Mouse (Mus musculus): ENCODE results near the gene Smg5. TPM values are rescaled to one million over a fixed set of nuclear protein-coding genes. Genes with fewer than 3 reads are reported as not detected.
"Not testable (repeated sequence)": the region's sequence is repeated elsewhere in the genome, so short reads cannot be mapped to it uniquely, and the experiment has no call there.

The Smg5 gene
- 10 to 100 TPM; 73.5 to 74.7 TPM for total RNA-seq (2021)

DNA sequence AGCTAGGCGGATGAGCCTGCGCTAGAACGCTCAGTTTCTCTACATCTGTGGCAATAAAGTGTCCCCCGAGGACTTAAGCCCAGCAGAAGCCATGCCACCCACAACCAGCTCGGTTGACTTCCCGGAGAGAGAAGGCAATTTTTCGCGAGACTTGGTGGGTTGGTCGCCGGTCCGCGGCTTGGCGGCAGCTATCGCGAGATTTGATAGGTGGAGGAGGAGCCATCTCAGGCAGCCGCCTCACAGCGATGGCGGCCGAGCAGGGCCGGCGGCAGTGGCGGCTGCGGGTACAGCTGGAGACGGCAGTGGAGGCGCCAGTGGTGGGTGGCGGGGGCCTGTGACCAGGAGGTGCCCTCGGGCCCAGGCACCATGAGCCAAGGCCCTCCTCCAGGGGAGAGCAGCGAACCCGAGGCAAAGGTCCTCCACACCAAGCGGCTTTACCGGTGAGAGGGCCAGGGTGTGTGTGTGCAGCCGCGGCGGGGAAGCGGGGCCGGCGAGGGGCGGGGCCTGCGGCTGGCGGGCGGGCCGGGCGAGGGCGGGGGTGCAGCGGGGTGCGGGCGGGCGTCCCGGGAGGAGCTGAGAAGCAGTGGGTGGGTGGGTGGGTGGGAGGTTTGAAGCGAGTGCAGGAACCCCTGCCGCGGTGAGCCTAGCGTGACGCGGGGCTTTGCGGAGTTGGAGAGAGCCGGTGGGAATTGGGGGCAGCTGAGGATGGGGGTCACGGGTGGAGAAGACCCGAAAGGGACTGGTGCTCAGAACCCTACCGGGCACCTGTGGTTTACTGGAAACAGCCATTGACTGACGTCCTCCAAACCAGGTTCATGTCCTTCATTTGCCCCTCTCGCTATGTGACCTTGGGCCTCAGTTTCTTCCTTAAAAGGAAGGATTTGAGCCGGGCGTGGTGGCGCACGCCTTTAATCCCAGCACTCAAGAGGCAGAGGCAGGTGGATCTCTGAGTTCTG is at the start of gene Smg5, which contains the start of gene Tmem79:
Gene Smg5 (plus strand): TSS at position 203 of the 956 bp plus-strand sequence.
Gene Tmem79 (minus strand): TSS at position 91 of the 956 bp plus-strand sequence.
- intact Hi-C loops (cut with DNase I), result no loop called here
- DNase-seq (ENCODE audit: extremely low spot score in 1 of 2, low spot score in 2 of 2), result peak; percentile 95 to 97

- intact Hi-C loops (cut with DNase I), result no loop called here
These were observed 49.0 kb upstream of the Smg5 start, which contains the start of gene Gm38392 for GRCm38 (mm10) chr3:88287110-88287509. Gene Gm38392, minus strand, starts transcription at chr3:88287210.

DNA sequence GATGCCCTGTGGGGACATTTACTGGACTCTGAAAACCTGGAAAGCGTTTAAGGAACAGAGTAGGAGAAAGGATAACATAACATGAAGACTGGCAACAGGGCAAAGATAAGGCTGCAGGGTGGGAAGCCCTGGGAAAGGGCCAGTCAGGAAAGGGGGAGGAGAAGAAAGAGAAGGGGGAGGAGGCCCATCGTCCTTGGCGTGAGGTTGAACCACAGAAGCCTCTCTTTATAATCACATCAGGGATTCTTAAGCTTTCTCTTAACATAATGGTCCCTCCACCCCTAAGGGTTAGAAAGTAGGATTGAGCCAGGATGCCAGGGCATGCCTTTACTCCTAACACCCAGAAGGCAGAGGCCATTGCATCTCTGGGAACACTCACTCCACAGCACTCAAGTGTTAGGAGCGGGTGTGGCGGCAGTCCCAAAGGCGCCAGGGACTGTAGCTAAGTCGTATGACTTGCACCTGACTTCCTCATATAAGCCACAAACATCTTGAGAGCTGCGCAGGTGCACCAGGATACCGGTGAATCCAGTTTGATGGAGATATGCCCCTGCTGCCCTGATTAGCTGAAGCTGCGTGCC is 47.8 kb upstream of the Smg5 start:
- intact Hi-C loops (cut with DNase I), result not testable (repeated sequence)

More at GRCm38 (mm10) chr3:88287110-88287509, 49.0 kb upstream of the Smg5 start, which contains the start of gene Gm38392:
- no peak for DNase-seq (ENCODE audit: extremely low spot score in 1 of 2, low spot score in 2 of 2)

GRCm38 (mm10) chr3:88291970-88292369 is 44.1 kb upstream of the Smg5 start:
- DNase-seq (ENCODE audit: extremely low spot score in 1 of 2, low spot score in 2 of 2), result no peak
- intact Hi-C loops (cut with DNase I), result no loop called here

More for the DNA sequence above, 47.8 kb upstream of the Smg5 start:
- DNase-seq (ENCODE audit: extremely low spot score in 1 of 2, low spot score in 2 of 2), result not testable (repeated sequence)

GRCm38 (mm10) chr3:88295272-88295671 is 40.8 kb upstream of the Smg5 start:
- intact Hi-C loops (cut with DNase I); DNase-seq (ENCODE audit: extremely low spot score in 1 of 2, low spot score in 2 of 2): not testable (repeated sequence)

GRCm38 (mm10) chr3:88296110-88296560 is 39.9 kb upstream of the Smg5 start:
- intact Hi-C loops (cut with DNase I), result no loop called here

GRCm38 (mm10) chr3:88296561-88297318 is 39.3 kb upstream of the Smg5 start, which contains the start of the genes Tsacc and Cct3:
Gene Tsacc, minus strand, starts transcription at chr3:88296999.
Gene Cct3, plus strand, starts transcription at chr3:88297116.
- intact Hi-C loops (cut with DNase I), result no loop called here
- peak; percentile 97 to 98 for DNase-seq (ENCODE audit: extremely low spot score in 1 of 2, low spot score in 2 of 2)

More at GRCm38 (mm10) chr3:88296110-88296560, 39.9 kb upstream of the Smg5 start:
- DNase-seq (ENCODE audit: extremely low spot score in 1 of 2, low spot score in 2 of 2), result peak; percentile 24 to 37

DNA sequence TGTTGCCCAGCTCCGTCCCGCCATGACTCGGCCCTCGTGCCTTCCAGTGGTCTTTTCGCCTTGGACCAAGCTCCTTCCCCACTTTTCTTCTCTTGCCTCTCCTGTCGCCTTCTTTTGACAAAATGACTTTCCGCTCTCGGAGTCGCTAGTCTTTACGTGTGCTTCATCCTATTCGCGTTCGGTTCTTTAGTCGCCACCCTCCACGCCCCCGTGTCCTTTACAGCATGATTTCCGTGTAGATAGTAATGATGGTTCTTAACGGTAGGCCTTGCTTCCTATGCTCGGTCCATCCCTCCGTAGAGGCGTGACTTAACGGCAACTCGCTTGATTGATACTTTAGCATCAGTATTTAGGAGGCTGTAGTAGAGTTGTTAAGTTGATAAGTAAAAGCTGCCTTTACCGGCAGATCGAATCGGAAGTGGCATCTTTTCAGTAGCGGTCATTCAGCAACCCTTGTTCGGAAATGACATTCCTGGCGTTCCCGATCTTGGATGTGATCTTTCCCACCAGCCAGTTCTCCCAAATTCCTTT is 38.7 kb upstream of the Smg5 start:
- intact Hi-C loops (cut with DNase I), result no loop called here
- DNase-seq (ENCODE audit: extremely low spot score in 1 of 2, low spot score in 2 of 2), result peak in 1 of 2 experiments; percentile 40

DNA sequence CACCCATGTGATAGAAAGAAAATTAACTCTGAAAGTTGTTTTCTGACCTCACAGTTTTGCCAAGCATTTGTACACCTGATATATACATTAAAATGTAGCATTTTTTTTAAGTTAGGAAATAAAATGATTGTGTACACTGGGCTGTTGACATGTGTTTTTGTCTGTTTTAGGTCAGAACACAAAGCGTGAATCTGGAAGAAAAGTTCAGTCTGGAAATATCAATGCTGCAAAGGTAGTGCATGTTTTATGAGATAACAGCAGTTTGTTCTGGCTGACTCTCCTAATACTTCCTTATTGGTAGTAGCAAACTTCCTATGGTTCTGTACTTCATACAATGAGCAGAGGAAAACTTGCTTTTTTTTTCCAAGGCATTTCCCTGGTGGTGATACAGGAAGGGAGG is 36.9 kb upstream of the Smg5 start:
- no peak for DNase-seq (ENCODE audit: extremely low spot score in 1 of 2, low spot score in 2 of 2)
- intact Hi-C loops (cut with DNase I), result no loop called here

DNA sequence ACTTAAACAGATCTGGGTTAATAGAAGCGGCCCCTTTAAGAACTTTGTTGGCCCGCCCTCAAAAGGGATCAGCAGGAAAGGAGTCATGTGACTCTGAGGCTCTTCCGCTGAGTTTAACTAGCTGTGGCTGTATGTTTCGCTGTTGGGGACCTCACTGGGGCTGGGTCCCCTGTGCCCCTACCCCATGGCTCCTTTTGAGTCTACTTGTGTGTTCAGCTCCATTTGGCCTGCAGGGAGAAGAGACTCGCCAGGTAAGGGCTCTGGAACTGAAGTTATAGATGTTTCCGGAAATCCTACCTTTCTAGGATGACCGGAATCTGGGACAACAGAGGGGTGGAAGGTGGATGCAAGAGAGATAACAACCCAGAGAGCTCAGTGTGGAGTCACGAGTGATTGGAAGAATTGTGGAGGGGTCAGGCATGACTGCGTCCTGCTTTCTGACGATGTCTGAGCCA is 11.1 kb upstream of the Smg5 start, which contains the start of gene Glmp:
Gene Glmp (plus strand): TSS at position 73 of the 455 bp plus-strand sequence.
- DNase-seq (ENCODE audit: extremely low spot score in 1 of 2, low spot score in 2 of 2), result peak; percentile 49 to 67
- intact Hi-C loops (cut with DNase I), result no loop called here

- DNase-seq (ENCODE audit: extremely low spot score in 1 of 2, low spot score in 2 of 2), result no peak
- intact Hi-C loops (cut with DNase I), result no loop called here
These were observed 7.1 kb upstream of the Smg5 start for GRCm38 (mm10) chr3:88328956-88329355.

DNA sequence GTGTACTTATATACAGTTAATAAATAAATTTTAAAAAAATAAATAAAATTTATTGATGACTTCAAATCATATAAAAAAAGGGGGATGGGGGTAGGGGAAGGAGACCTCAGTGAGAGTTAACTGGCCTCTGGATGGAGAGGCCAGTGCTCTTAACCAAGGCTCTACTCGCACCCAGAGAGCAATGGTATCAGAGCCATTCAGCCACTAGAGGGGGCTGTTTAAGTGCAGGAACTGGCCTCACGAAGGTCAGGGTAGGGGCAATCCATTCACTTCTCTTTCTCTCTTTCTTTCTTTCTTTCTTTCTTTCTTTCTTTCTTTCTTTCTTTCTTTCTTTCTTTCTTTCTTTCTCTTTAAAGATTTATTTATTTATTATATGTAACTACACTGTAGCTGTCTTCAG is 4.8 kb upstream of the Smg5 start:
- DNase-seq (ENCODE audit: extremely low spot score in 1 of 2, low spot score in 2 of 2), result no peak
- intact Hi-C loops (cut with DNase I), result no loop called here

DNA sequence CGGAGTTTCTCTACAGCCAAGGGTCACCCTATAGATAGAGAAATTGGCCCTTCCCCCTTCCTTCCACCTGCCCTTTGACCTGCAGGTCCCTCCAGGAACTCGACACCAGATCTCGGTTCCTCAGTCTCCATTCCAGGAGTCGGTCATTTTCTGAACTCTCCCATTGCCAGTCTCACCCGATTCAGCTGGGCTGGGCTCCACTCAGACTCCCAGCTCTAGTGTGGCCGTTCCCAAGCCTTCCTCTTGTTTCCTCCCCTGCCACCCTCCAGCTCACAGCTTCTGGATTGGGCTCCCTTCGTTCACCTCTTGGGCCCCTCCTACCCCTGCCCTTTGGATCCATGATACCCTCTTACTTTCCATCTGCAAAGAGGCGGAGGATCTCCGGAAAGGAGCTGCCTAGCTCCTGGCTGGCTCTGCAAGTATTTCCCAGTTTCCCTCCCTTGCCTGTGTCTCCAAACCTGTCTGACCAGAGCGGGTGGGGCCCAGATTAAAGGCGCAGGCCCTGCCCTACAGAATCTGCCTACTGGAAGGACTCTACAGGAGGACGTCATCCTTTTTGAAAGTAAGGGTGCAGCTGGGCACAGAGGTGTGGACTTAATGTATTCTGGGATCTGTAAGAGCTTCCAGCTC is 1.9 kb upstream of the Smg5 start:
- intact Hi-C loops (cut with DNase I), result no loop called here
- DNase-seq (ENCODE audit: extremely low spot score in 1 of 2, low spot score in 2 of 2), result no peak

- intact Hi-C loops (cut with DNase I), result no loop called here
These were observed 1.1 kb upstream of the Smg5 start for GRCm38 (mm10) chr3:88334902-88335435.

GRCm38 (mm10) chr3:88335436-88336053 is 515 bp upstream of the Smg5 start:
- no peak for DNase-seq (ENCODE audit: extremely low spot score in 1 of 2, low spot score in 2 of 2)
- intact Hi-C loops (cut with DNase I), result no loop called here

More at GRCm38 (mm10) chr3:88334902-88335435, 1.1 kb upstream of the Smg5 start:
- no peak for DNase-seq (ENCODE audit: extremely low spot score in 1 of 2, low spot score in 2 of 2)

- no peak for DNase-seq (ENCODE audit: extremely low spot score in 1 of 2, low spot score in 2 of 2)
- intact Hi-C loops (cut with DNase I), result no loop called here
These were observed 1.4 kb downstream of the Smg5 start for GRCm38 (mm10) chr3:88337367-88338020.

DNA sequence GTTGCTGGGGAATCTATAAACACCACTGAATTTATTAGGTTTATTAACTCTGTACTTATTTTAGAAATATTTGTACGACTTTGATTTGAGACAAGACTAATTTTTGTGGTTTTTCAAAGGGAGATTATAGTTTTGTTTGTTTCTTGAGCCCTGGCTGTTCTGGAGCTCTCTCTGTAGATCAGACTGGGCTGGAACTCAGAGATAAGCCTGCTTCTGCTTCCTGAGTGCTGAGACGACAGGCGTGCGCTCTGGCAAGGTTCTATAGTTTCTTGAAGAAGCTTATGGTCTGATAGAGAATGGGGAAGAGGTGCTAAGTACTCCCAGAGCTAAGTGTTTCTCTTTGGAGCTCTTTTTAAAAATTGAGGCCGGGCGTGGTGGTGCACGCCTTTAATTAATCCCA is 2.3 kb downstream of the Smg5 start:
- intact Hi-C loops (cut with DNase I), result no loop called here
- no peak for DNase-seq (ENCODE audit: extremely low spot score in 1 of 2, low spot score in 2 of 2)

Measured in left cerebral cortex, postnatal 10 days (tissue).